Mouse (Mus musculus) liver, embryonic 13.5 days (tissue): ENCODE measurements at regions not wholly inside any gene's neighbourhood (a gene's known extent, or its start where the extent isn't known, plus 50 kb on each side); places are given as distances from the start of the nearest gene placed in this dataset.

ENCODE experiments used
- ATAC-seq: fragments of 200-750 bp; cut with Nextera tagmentation; 2 replicates; pipeline ENCODE4 v1.8.0; 2017; ENCODE audit warnings: low read depth, mild to moderate bottlenecking, moderate number of reproducible peaks, moderate library complexity
- DNase-seq: peaks from one replicate; pipeline ENCODE4 v3.0.0; 2022
- H3K27ac ChIP-seq: fragments of 300-500 bp; sonication (generic); 2 replicates; pipeline ENCODE4 v1.5.1; 2015; ENCODE audit warnings: moderate library complexity, mild to moderate bottlenecking, inconsistent platforms
- H3K27me3 ChIP-seq: fragments of 300-500 bp; sonication (generic); 2 replicates; pipeline ENCODE4 v1.6.1; 2015; ENCODE audit warnings: mild to moderate bottlenecking, inconsistent platforms
- H3K36me3 ChIP-seq: fragments of 300-500 bp; sonication (generic); 2 replicates; pipeline ENCODE4 v1.6.1; 2015; ENCODE audit warnings: mild to moderate bottlenecking, inconsistent platforms
- H3K4me1 ChIP-seq: fragments of 300-500 bp; sonication (generic); replicated peaks from 2 replicates; pipeline ENCODE4 v1.6.1; 2015; ENCODE audit warnings: inconsistent platforms
- H3K4me2 ChIP-seq: fragments of 300-500 bp; sonication (generic); 2 replicates; pipeline ENCODE4 v1.6.1; 2015; ENCODE audit warnings: inconsistent platforms, mild to moderate bottlenecking, moderate library complexity
- H3K4me3 ChIP-seq: fragments of 300-500 bp; sonication (generic); replicated peaks from 2 replicates; pipeline ENCODE4 v1.5.1; 2015; ENCODE audit warnings: mild to moderate bottlenecking, inconsistent platforms
- H3K9ac ChIP-seq: fragments of 300-500 bp; sonication (generic); 2 replicates; pipeline ENCODE4 v1.6.1; 2015; ENCODE audit warnings: mild to moderate bottlenecking, inconsistent platforms
- H3K9me3 ChIP-seq: fragments of 300-500 bp; sonication (generic); replicated peaks from 2 replicates; pipeline ENCODE4 v1.6.1; 2016; ENCODE audit warnings: inconsistent platforms
- WGBS: fragments of 180-500 bp; shearing (Covaris S2); methylation state at CpG from one replicate; pipeline ENCODE4 v1.1.7; 2015; ENCODE audit not compliant: insufficient replicate concordance; 5-methylcytosine and 5-hydroxymethylcytosine counted together

DNA sequence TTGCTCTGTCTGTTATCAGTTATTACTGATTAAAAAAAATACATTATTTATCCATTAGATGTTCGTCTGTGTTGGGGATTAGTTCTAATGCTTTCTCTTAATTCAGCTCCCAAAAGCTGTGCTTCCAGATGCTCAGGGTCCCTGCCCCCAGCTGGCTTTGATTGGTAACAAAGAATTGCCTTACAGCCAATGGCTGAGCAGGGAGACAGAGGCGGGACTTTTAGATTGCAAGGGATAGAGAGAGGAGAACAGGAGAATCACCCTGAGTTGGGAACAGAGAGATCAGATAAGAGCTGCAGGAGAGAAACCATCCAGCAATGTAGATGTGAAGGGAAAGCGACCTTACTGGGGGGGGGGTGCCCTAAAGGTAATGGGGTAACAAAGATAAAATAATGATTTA is 266.4 kb downstream of the Igsf11 start:
- DNase-seq (no peak), ATAC-seq (no peak)
- H3K27me3 ChIP-seq, result no peaks in the 10 kb centered on the region
- H3K9me3 ChIP-seq, result no peaks in the 10 kb centered on the region
- no peaks in the 10 kb centered on the region for H3K36me3 ChIP-seq
- no peaks in the 10 kb centered on the region for H3K4me1 ChIP-seq
- WGBS, result 16% methylated on average over 3 of the region's 3 CpGs
- H3K4me3 ChIP-seq, result no peak overlapping the region
- no peak overlapping the region for H3K4me2 ChIP-seq
- H3K9ac ChIP-seq, result no peak overlapping the region
- no peak overlapping the region for H3K27ac ChIP-seq

DNA sequence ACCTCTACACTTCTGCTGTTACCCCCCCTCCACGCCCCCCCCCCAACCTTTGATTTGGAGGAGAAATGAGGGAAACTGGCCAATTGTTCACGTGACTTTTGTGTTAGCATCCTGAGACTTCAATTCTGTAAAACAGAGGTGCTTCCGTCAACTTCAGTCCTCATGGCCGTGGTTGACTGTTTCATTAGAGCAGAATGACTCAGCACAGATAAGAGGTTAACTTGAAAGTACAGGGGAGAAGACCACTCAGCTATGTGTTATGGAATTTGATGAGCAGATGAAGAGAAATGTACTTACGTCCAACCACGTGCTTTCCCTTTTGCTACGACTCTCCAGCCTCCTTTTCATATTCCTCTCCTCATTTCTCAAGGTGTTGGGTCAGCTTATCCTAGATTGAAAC is 267.3 kb downstream of the Igsf11 start:
- ATAC-seq, result no peak
- H3K9ac ChIP-seq, result no peak overlapping the region
- DNase-seq, result no peak
- no peak overlapping the region for H3K4me2 ChIP-seq
- no peak overlapping the region for H3K27ac ChIP-seq
- H3K4me3 ChIP-seq, result no peak overlapping the region
- H3K27me3 ChIP-seq, result no peaks in the 10 kb centered on the region
- no peaks in the 10 kb centered on the region for H3K4me1 ChIP-seq
- no peaks in the 10 kb centered on the region for H3K36me3 ChIP-seq
- 52% methylated on average over 7 of the region's 7 CpGs for WGBS
- no peaks in the 10 kb centered on the region for H3K9me3 ChIP-seq

DNA sequence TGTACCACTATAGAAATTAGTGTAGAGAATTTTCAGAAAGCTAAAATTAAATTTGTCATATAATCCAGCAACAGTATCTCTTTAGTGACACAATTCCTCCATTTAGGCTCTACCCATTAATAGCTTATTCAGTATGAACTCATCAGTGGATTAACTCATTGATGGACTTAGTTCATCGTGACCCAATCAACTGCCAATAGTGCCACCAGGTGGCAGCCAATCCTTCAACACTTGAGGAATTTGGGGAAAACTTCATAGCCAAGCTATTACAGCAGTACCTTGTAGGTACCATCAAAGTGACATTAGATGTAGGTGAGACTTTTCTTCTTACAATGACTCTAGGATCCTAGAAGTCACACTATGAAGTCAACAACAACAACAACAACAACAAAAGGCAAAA is 270.2 kb downstream of the Igsf11 start:
- Histone ChIP-seq H3K9me3 (no peaks in the 10 kb centered on the region), H3K36me3 (no peaks in the 10 kb centered on the region), H3K27ac (no peak overlapping the region), H3K4me2 (no peak overlapping the region), H3K4me1 (no peaks in the 10 kb centered on the region), H3K27me3 (no peaks in the 10 kb centered on the region), H3K9ac (no peak overlapping the region), H3K4me3 (no peak overlapping the region)
- 29% methylated on average over 1 of the region's 1 CpGs for WGBS
- ATAC-seq (no peak), DNase-seq (no peak)

DNA sequence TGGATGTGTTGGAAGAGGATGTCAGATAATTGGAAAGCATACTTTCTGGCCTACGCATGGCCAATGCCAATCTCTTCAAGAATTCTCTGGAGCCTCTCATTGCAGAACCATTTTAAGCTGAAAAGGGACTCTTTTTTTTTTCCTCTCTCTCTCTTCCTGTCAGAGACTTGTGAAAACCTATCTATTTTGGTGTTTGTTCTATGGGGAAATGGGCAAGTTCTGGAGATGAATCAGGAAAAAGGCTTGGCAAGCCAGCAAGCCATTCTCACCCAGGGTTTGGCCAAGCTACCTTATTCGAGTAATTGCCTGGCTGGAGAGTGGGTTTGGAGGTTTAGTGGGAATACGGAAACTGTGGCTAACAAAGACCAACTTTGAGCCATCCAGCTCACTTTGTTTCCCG is 299.4 kb downstream of the Igsf11 start:
- Histone ChIP-seq H3K9ac (no peak overlapping the region), H3K4me1 (no peaks in the 10 kb centered on the region), H3K36me3 (no peaks in the 10 kb centered on the region), H3K4me3 (no peak overlapping the region), H3K9me3 (no peaks in the 10 kb centered on the region), H3K4me2 (no peak overlapping the region), H3K27me3 (no peaks in the 10 kb centered on the region), H3K27ac (no peak overlapping the region)
- DNase-seq (no peak), ATAC-seq (no peak)
- WGBS, result 51% methylated on average over 4 of the region's 4 CpGs

DNA sequence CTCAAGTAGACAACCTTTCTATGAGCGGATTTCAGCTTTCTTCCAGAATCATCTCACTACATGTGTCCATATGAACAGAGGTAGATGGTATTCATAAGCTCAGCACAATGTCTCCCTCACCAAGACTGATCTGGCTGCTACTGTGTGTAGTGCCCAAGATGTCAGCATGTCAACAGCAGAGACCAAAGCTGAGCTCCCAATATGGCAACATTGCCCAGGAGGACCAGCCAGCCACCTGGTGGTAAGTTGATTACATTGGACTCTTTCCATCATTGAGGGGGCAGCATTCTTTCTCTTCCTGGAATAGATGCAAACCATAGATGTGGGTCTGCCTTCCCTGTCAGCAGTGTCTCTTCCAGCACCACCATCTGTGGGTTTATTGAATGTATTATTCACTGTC is 303.0 kb downstream of the Igsf11 start:
- no peaks in the 10 kb centered on the region for H3K9me3 ChIP-seq
- H3K9ac ChIP-seq, result no peak overlapping the region
- no peak overlapping the region for H3K4me2 ChIP-seq
- no peak overlapping the region for H3K4me3 ChIP-seq
- WGBS, result 59% methylated on average over 1 of the region's 1 CpGs
- no peaks in the 10 kb centered on the region for H3K4me1 ChIP-seq
- ATAC-seq, result no peak
- H3K27me3 ChIP-seq, result no peaks in the 10 kb centered on the region
- no peak overlapping the region for H3K27ac ChIP-seq
- no peak for DNase-seq
- no peaks in the 10 kb centered on the region for H3K36me3 ChIP-seq

DNA sequence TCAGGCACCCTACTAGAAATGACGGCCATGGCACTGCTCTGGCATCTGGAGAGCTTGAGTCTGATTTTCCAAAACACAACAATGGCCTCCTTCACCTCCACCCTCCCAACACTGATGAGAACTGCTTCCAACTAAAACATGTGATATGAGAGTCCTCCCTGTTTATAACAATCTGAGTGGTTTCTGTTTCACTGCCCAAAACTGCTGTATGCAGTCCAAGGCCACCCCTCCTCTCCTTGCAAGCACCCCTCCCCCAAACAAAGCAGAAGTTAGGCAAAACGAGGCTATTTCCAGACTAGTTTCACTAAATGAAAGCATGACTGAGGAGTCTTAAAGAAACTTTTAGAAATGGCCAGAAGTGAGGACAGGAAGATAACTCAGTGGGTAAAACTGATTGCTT is 304.4 kb downstream of the Igsf11 start:
- no peak for DNase-seq
- 41% methylated on average over 2 of the region's 2 CpGs for WGBS
- ATAC-seq, result no peak

DNA sequence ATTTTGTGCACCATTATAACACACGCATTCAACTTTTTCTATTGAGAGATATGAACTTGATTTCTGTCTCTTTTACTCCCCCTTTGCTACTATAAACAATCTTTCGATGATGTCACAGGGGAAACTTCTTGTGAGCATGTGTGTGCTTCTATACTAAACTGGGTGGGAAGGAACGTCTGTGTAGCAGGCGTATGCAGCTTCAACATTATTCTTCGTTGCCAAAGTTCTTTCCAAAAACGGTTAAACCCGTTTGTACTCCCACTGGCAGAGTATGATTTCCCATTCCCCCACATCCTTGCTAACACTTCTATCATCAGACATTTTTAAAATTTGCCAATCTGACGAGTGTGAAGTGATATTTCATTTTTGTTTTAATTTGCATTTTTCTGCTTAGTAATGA is 331.1 kb downstream of the Igsf11 start:
- ATAC-seq, result no peak
- Histone ChIP-seq H3K4me2 (no peak overlapping the region), H3K27me3 (no peaks in the 10 kb centered on the region), H3K4me3 (no peak overlapping the region), H3K27ac (no peak overlapping the region), H3K4me1 (no peaks in the 10 kb centered on the region), H3K36me3 (no peaks in the 10 kb centered on the region), H3K9me3 (0 out of 2 replicates have a peak, but pooled peaks cover 5% of the 10 kb centered on the region), H3K9ac (no peak overlapping the region)
- 64% methylated on average over 8 of the region's 8 CpGs for WGBS
- DNase-seq, result no peak

More for the DNA sequence above, 304.4 kb downstream of the Igsf11 start:
- no peaks in the 10 kb centered on the region for H3K27me3 ChIP-seq
- no peak overlapping the region for H3K27ac ChIP-seq
- H3K9me3 ChIP-seq, result no peaks in the 10 kb centered on the region
- no peaks in the 10 kb centered on the region for H3K4me1 ChIP-seq
- no peak overlapping the region for H3K4me2 ChIP-seq
- no peak overlapping the region for H3K9ac ChIP-seq
- H3K36me3 ChIP-seq, result no peaks in the 10 kb centered on the region
- no peak overlapping the region for H3K4me3 ChIP-seq

DNA sequence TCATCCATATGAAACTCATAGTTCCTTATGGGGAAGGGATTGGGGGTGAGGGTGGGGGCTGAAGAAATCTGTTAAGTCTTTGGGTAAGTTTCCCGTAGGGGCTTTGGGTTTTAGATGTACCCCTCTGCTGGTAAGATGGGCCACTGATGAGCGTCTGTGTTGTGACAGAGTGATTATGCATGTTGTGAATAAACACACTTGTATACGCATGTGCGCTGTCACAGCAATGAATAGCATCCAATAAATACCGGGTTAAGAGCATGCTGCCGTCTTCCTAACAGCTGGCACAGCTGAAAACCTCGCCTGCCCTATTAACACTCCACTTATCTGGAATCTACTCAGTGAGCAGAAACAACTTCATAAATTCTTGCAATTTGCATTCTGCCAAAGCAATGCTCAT is 337.0 kb downstream of the Igsf11 start:
- Histone ChIP-seq H3K9ac (no peak overlapping the region), H3K9me3 (0 out of 2 replicates have a peak, but pooled peaks cover 5% of the 10 kb centered on the region), H3K27me3 (no peaks in the 10 kb centered on the region), H3K4me3 (no peak overlapping the region), H3K27ac (no peak overlapping the region), H3K4me2 (no peak overlapping the region), H3K4me1 (no peaks in the 10 kb centered on the region), H3K36me3 (no peaks in the 10 kb centered on the region)
- 55% methylated on average over 7 of the region's 7 CpGs for WGBS
- DNase-seq (no peak), ATAC-seq (no peak)

DNA sequence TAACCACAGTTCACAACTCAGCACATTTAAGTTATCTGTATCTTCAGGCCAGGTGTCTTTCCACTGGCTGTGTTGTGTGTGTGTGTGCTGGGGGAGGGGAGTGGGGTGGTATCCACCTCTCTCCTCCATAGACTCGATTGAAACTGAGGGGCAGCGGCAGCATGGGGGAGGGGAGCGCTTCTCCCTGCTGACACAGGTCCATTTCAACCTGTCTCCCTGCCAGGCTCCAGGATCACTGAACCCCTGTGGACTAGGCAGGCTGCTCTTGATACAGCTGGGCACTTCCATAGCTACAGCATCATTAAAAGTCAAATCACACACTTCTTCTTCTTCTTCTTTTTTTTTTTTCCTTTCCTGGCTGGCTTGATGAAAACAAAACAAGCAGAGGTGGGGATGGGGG is 338.0 kb downstream of the Igsf11 start:
- Histone ChIP-seq H3K36me3 (no peaks in the 10 kb centered on the region), H3K9ac (no peak overlapping the region), H3K9me3 (no peaks in the 10 kb centered on the region), H3K27ac (no peak overlapping the region), H3K4me2 (no peak overlapping the region), H3K4me1 (no peaks in the 10 kb centered on the region), H3K4me3 (no peak overlapping the region), H3K27me3 (no peaks in the 10 kb centered on the region)
- DNase-seq (no peak), ATAC-seq (no peak)
- 33% methylated on average over 3 of the region's 3 CpGs for WGBS

DNA sequence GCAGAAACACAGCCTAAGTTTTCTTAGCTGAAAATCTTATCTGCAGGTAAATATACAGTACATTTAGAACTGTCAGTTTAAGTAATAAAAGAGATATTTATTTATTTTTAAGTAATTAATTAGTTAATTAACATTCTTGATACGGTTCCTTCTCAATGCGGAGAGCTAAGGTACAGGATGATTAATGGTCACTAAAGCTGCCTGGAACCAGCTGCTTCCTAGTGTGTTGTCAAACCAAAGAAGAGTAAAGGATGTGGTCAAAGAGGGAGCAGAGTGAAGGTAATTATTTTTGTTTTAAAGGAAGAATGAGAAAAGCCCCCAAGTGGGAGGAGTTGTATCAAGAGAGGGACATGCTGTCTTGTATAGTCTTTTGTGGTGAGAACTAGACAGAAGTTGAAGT is 341.8 kb downstream of the Igsf11 start:
- 30% methylated on average over 2 of the region's 2 CpGs for WGBS
- no peak for DNase-seq
- no peaks in the 10 kb centered on the region for H3K27me3 ChIP-seq

DNA sequence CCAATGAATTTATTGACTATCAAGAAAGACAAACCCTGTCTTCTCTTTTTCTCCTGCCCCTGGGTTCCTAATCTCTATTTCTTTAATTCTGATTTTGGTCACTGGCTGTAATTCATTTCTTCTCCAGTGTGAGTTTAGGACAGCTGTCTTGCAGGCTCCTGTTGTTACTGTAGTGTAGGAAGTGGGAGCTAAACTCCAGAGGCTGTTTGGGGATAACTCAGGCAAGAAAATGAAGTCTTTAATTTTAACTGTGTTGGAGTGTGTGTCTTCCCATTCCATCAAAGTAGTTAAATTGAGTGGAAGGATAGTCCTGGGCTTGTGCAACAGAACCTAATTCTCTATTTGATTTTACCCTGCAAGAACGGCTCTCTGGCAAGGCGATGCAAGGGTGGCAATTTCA is 381.0 kb downstream of the Igsf11 start:
- Histone ChIP-seq H3K9me3 (no peaks in the 10 kb centered on the region), H3K36me3 (no peaks in the 10 kb centered on the region), H3K27ac (no peak overlapping the region), H3K4me2 (no peak overlapping the region), H3K9ac (no peak overlapping the region), H3K4me3 (no peak overlapping the region), H3K4me1 (no peaks in the 10 kb centered on the region), H3K27me3 (no peaks in the 10 kb centered on the region)
- 76% methylated on average over 2 of the region's 2 CpGs for WGBS
- no peak for DNase-seq
- ATAC-seq, result no peak

More for the DNA sequence above, 341.8 kb downstream of the Igsf11 start:
- H3K9ac ChIP-seq, result no peak overlapping the region
- H3K4me3 ChIP-seq, result no peak overlapping the region
- H3K9me3 ChIP-seq, result no peaks in the 10 kb centered on the region
- no peaks in the 10 kb centered on the region for H3K4me1 ChIP-seq
- H3K27ac ChIP-seq, result no peak overlapping the region
- H3K36me3 ChIP-seq, result no peaks in the 10 kb centered on the region
- no peak overlapping the region for H3K4me2 ChIP-seq
- ATAC-seq, result no peak

DNA sequence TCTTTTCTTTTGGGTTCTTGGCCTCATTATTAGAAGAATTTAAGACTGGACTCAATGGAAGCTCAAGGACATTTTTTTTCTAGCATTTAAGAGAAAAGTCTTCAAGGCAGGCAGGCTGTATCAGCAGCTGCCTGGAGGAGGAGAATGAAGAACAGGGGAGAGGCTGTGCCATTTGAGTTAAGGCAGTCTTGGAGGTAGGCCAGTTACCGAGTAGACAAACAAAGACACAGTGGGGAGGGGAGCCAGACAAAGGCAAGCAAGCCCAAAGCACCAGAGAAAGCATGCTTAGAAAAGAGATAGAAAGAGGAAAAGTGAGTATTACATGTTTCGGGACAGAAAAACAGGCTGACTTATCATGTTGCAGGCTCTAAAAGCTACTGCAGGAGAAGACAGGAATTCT is 392.0 kb downstream of the Igsf11 start:
- 51% methylated on average over 2 of the region's 2 CpGs for WGBS
- Histone ChIP-seq H3K4me1 (no peaks in the 10 kb centered on the region), H3K36me3 (no peaks in the 10 kb centered on the region), H3K9me3 (no peaks in the 10 kb centered on the region), H3K9ac (no peak overlapping the region), H3K27me3 (no peaks in the 10 kb centered on the region), H3K4me2 (no peak overlapping the region), H3K4me3 (no peak overlapping the region), H3K27ac (no peak overlapping the region)
- ATAC-seq, result no peak
- DNase-seq, result no peak
